Mouse (Mus musculus): ENCODE results near the gene Anapc2. TPM values are rescaled to one million over a fixed set of nuclear protein-coding genes. Genes with fewer than 3 reads are reported as not detected.
"Not testable (repeated sequence)": the region's sequence is repeated elsewhere in the genome, so short reads cannot be mapped to it uniquely, and the experiment has no call there.

The Anapc2 gene
- polyA plus RNA-seq, 1 experiment from 2014 or later = 99.7 TPM

DNA sequence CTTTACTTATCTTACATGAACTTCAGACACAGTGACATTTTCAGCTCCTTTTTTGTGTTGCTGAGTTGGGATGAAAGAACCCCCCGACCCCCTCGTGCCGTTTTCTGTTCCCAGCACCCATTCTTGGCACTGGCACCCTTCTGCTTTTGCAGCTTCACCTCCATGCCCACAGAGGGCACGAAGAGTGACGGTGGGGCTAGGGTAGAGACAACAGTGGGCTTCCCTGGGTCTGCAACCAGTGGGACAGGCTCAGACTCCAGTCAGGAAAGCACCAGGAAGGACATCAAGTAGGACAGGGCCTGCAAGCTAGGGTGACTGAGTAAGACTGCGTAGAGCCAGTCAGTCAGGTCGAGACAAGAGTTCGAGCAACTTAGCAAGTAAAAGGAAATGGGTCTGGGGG is 32.0 kb upstream of the Anapc2 start:
- in situ Hi-C loops (cut with MboI; ENCODE audit: low pct_unique_long_range_greater_than_20kb) = no loop called here
- no peak for TF ChIP-seq CTCF (IDR thresholded peaks at IDR 0.05)
- DNase-seq (ENCODE audit: low read depth, low spot score) (no peak), ATAC-seq (no peak)
- ChIA-PET CTCF (interaction anchor here (0.9 to 1.3 kb wide), 3 partner anchors 9 to 32 kb away, joined by 3 to 10 read pairs (median 4); partner anchors contain the start of genes Anapc2 and Ssna1), POLR2A (interaction anchor here (0.7 kb wide), 1 partner anchor 14 kb away, joined by 3 read pairs; no protein-coding TSS in a partner anchor)
- peaks cover 28% of the 10 kb centered on the region for H3K27me3 ChIP-seq

DNA sequence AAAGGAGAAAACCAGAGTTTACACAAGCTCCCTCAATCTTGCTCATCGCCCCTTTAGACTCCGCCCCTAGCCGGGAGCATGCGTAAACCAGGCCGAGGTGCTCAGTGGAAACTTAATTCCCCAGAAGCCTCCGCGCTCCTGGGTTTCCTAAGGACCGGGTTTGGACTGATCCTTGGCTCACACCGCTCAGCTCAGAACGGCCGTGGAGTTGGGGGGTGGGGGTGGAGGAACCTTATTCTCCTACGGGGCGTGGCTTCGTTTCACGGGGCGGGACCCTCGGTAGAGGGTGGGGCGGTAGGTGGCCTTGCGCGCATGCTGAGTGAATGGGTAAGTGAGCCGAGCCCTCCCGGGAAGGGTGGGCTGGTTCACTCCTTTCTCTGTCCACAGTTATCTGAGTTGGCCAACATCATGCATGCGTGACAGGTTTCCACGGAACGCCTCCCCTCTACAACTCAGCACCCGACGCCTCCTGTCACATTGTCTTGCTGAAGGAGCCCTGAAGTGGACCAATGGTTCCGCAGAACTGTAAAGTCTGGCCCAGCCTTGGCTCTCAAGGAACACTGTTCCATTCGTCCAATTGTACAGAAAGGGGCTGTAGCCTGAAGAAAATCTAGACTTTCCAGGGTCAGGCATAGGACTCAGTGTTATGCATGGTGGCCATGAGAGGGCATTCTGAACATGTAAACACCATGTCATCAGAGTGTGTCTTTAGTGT is 31.4 kb upstream of the Anapc2 start:
- ChIA-PET POLR2A (interaction anchor here (0.7 kb wide), 1 partner anchor 15 kb away, joined by 3 read pairs; no protein-coding TSS in a partner anchor), CTCF (interaction anchor here (0.9 to 1.3 kb wide), 3 partner anchors 8 to 31 kb away, joined by 3 to 10 read pairs (median 4); partner anchors contain the start of genes Anapc2 and Ssna1)
- no peak for TF ChIP-seq CTCF (IDR thresholded peaks at IDR 0.05)
- peaks cover 22% of the 10 kb centered on the region for H3K27me3 ChIP-seq
- DNase-seq (ENCODE audit: low read depth, low spot score) (no peak), ATAC-seq (no peak)
- in situ Hi-C loops (cut with MboI; ENCODE audit: low pct_unique_long_range_greater_than_20kb) = no loop called here

DNA sequence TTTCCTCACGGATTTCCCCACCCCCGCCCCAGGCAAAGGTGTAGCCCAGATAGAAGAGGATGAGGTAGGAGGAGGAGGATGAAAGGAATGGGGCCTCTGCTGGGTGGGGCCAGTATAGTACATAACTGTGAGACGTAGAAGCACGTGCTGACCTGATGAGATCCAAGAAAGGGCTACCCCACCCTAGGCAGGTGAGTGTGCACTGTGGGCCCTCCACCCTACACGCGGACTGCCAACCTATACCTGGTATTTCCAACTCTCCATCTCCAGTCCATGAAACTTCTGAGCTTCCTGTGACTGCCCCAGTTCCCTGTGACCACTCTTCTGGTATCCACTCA is 30.9 kb upstream of the Anapc2 start:
- CTCF ChIA-PET = no interaction called here
- in situ Hi-C loops (cut with MboI; ENCODE audit: low pct_unique_long_range_greater_than_20kb) = no loop called here
- peaks cover 18% of the 10 kb centered on the region for H3K27me3 ChIP-seq
- ATAC-seq = no peak
- POLR2A ChIA-PET = no interaction called here
- DNase-seq (ENCODE audit: low read depth, low spot score) = no peak
- no peak for TF ChIP-seq CTCF (IDR thresholded peaks at IDR 0.05)

DNA sequence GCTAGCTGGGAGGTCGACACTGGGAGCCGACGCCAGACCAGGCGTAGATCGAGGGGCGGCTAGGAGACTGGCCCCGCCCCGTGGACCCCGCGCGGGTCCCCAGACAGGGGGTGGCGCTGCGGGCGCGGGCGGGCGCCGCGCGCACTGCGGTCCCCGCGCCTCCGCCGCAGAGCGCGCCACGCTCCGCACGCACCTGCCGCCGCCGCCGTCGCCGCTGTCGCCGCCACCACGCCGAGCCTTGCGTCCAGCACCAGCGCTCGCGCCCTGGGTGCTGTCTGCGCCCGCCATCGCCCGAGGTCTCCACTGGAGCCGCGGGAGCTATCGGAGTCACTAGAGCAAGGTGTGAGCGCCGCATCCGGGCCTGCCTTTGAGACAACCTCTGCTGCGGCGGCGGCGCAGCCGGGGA is 30.2 kb upstream of the Anapc2 start, which contains the start of the genes Rnf208 and Cysrt1:
Gene Rnf208 (plus strand): TSS at position 155 of the 406 bp plus-strand sequence.
Gene Cysrt1 (minus strand): TSS at position 352 of the 406 bp plus-strand sequence.
- ChIA-PET POLR2A (no interaction called here), CTCF (no interaction called here)
- ATAC-seq (no peak), DNase-seq (ENCODE audit: low read depth, low spot score) (no peak)
- TF ChIP-seq CTCF (IDR thresholded peaks at IDR 0.05) = no peak
- peaks cover 18% of the 10 kb centered on the region for H3K27me3 ChIP-seq
- in situ Hi-C loops (cut with MboI; ENCODE audit: low pct_unique_long_range_greater_than_20kb) = no loop called here

DNA sequence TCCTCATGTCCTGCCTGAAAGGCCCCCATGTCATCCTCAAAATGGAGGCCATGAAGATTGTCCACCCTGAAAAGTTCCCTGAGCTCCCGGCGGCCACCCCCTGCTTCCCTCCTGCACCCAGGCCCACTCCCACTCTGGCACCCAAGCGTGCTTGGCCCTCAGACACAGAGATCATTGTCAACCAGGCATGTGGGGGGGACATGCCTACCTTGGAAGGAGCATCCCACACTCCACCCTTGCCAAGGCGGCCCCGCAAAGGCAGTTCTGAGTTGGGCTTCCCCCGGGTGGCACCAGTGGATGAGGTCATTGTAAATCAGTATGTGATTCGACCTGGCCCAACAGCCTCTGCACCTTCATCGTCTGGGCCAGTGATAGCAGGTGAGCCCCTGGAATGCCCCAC is 28.9 kb upstream of the Anapc2 start:
- ChIA-PET CTCF (interaction anchor here (5.8 kb wide), 1 partner anchor 14 kb away, joined by 29 read pairs; no protein-coding TSS in a partner anchor), POLR2A (no interaction called here)
- DNase-seq (ENCODE audit: low read depth, low spot score) = no peak
- no peak for ATAC-seq
- peaks cover 11% of the 10 kb centered on the region for H3K27me3 ChIP-seq
- TF ChIP-seq CTCF (IDR thresholded peaks at IDR 0.05) = no peak
- in situ Hi-C loops (cut with MboI; ENCODE audit: low pct_unique_long_range_greater_than_20kb) = no loop called here

DNA sequence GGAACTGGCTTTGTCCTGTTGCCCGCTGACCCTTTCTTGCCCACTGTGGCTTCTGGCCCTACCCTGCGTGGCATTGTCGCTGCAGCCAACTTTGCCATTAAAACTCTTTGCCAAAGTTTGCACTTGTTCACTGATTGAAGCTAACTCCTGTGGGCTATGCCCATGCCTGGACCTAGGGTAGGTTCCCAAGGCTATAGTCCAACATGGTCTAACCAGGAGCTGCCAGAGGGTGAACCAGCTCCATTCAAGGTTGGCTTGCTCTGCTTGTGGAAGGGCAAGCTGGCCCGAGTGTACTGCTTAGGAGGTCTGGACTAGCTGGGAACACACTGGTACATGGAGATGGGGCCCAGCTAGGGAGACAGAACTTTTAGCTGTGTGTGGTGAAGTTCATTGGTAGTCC is 28.1 kb upstream of the Anapc2 start:
- no peak for TF ChIP-seq CTCF (IDR thresholded peaks at IDR 0.05)
- CTCF ChIA-PET = interaction anchor here (1.0 to 5.8 kb wide), 2 partner anchors 15 to 23 kb away, joined by 3 to 29 read pairs; no protein-coding TSS in a partner anchor
- peaks cover 11% of the 10 kb centered on the region for H3K27me3 ChIP-seq
- no peak for ATAC-seq
- no peak for DNase-seq (ENCODE audit: low read depth, low spot score)
- in situ Hi-C loops (cut with MboI; ENCODE audit: low pct_unique_long_range_greater_than_20kb) = no loop called here
- POLR2A ChIA-PET = no interaction called here

DNA sequence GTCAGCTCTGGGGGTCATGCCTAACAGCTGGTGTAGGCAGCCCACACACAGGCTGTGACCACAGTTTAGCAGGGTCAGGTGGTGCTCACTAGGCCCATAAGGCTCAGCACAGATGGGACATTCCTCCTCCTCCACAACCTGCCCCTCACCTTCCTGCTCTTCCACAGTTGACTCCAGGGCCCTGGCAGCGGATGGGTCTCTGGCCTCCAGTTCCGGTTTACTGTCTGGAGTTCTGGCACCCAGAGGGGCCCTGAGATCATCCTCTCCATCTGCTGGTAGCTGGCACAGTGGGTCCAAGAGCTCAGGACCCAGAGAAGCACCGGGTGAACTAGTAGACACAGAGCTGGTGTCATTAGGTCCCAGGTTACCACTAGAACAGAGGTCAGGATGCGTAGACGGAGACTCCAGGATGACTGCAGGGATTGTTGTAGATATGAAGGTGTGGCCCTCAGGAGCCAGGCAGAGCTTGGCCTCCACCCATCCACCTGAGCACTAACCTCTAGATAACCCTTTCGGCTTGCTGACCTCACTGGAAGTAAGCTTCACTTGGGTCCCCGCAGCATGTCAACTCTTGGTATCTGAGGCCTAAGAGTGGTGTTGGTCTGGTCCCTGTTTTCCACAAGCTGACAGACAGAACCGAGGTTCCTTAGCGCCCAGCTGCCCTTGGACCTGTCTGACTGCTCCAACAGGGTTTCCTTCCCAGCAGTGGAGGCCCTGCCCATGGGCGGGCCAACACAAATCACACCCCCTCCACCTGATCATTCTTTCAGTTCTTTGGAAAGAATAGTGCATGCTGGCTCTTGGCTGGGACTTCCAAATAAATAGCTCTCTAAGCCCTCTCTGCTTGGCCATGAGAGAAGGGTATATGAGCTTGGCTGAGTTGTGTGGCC is 25.9 kb upstream of the Anapc2 start, which contains the start of gene AL732309.1:
Gene AL732309.1 (minus strand): TSS at position 681 of the 890 bp plus-strand sequence.
- ChIA-PET POLR2A (interaction anchor here (0.6 kb wide), 1 partner anchor 14 kb away, joined by 3 read pairs; no protein-coding TSS in a partner anchor), CTCF (interaction anchor here (1.1 to 5.8 kb wide), 3 partner anchors 12 to 33 kb away, joined by 4 to 29 read pairs (median 4); no protein-coding TSS in a partner anchor)

DNA sequence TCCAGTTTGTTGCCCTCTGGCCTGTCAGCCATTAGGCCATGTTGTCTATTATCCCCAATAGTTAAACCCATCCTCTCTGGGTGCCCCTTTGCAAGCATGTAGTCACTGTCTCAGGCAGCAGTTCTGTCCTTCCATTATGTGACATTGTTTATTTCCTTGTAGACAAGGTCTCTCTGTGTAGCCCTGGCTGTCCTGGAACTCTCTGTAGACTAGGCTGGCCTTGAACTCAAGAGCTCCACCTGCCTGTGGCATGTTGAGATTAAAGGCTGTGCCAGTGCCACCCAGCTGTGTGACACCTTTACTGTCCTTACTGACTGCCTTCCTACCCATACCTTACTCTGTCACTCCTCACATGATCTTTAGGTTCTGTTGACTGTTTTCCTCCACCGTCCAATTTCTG is 19.9 kb upstream of the Anapc2 start:
- ChIA-PET CTCF (interaction anchor here (7.1 kb wide), 1 partner anchor 24 kb away, joined by 34 read pairs; no protein-coding TSS in a partner anchor), POLR2A (interaction anchor here (1.6 kb wide), 1 partner anchor 16 kb away, joined by 3 read pairs; the partner anchor contains the start of gene Rnf224)
- ATAC-seq (no peak), DNase-seq (ENCODE audit: low read depth, low spot score) (no peak)
- TF ChIP-seq CTCF (IDR thresholded peaks at IDR 0.05) = no peak
- in situ Hi-C loops (cut with MboI; ENCODE audit: low pct_unique_long_range_greater_than_20kb) = no loop called here
- H3K27me3 ChIP-seq = no peaks in the 10 kb centered on the region

More for the DNA sequence above, 25.9 kb upstream of the Anapc2 start, which contains the start of gene AL732309.1:
- in situ Hi-C loops (cut with MboI; ENCODE audit: low pct_unique_long_range_greater_than_20kb) = no loop called here
- H3K27me3 ChIP-seq = peaks cover 7% of the 10 kb centered on the region
- no peak for ATAC-seq
- TF ChIP-seq CTCF (IDR thresholded peaks at IDR 0.05) = no peak
- DNase-seq (ENCODE audit: low read depth, low spot score) = no peak

DNA sequence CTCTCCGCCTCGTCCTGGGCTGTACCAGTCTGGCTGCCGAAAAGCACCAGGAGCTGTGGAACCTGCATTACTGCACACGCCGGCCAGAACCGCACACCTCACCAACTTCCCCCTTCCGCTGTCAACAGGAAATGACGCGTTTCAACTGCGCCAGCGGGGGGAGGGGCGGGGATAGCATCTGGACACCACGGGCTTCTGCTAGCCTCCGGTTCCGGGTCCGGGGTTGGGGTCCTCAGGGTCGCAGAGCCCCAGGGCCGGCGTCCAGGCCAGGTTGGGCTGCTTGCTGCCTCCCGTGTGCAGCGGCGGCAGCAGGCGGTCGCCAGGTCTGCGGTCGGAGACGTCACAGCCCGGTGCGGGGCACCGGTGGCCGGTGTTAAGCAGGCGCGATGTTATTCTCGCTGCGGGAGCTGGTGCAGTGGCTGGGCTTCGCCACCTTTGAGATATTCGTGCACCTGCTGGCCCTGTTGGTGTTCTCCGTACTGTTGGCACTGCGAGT is 16.9 kb upstream of the Anapc2 start, which contains the start of gene Tmem203:
Gene Tmem203 (plus strand): TSS at position 156 of the 496 bp plus-strand sequence.
- ATAC-seq (peak; percentile 72), DNase-seq (ENCODE audit: low read depth, low spot score) (no peak)
- in situ Hi-C loops (cut with MboI; ENCODE audit: low pct_unique_long_range_greater_than_20kb) = no loop called here
- ChIA-PET CTCF (interaction anchor here (1.0 to 7.1 kb wide), 4 partner anchors 12 to 27 kb away, joined by 3 to 34 read pairs (median 4); partner anchors contain the start of genes Anapc2 and Ssna1), POLR2A (interaction anchor here (1.9 to 4.5 kb wide), 3 partner anchors 10 to 15 kb away, joined by 8 to 20 read pairs (median 8); partner anchors contain the start of genes Anapc2 and Ssna1)
- H3K27me3 ChIP-seq = no peaks in the 10 kb centered on the region
- no peak for TF ChIP-seq CTCF (IDR thresholded peaks at IDR 0.05)

DNA sequence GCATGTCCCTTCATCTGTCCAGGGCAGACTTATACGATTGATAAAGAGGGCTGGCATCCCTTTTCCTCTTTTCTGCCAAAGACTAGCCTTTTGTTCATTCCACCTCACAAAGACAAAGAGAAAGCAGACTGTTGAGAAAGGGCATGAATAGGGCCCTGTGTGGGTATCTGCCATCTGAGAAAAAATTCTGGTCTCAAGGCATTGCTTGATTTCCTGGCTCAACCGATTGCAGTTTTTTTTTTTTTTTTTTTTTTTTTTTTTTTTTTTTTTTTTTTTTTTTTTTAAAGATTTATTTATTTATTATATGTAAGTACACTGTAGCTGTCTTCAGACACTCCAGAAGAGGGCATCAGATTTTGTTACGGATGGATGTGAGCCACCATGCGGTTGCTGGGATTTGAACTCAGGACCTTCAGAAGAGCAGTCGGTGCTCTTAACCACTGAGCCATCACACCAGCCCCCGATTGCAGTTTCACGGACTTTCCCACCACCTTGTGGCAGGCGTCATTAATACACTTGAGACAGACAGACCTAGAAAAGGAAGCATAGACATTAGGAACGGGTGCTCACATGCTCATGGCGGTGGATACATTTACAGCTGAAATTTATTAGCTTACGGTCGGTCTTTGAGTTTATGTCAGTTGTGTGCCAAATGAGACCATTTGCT is 15.7 kb upstream of the Anapc2 start:
- DNase-seq (ENCODE audit: low read depth, low spot score); ATAC-seq; H3K27me3 ChIP-seq; in situ Hi-C loops (cut with MboI; ENCODE audit: low pct_unique_long_range_greater_than_20kb): not testable (repeated sequence)
- ChIA-PET CTCF (interaction anchor here (1.0 to 7.1 kb wide), 4 partner anchors 11 to 28 kb away, joined by 3 to 34 read pairs (median 4); partner anchors contain the start of genes Anapc2 and Ssna1), POLR2A (interaction anchor here (1.2 to 4.5 kb wide), 5 partner anchors 8 to 156 kb away, joined by 3 to 20 read pairs (median 8); partner anchors contain the start of genes Anapc2 and Ssna1)

DNA sequence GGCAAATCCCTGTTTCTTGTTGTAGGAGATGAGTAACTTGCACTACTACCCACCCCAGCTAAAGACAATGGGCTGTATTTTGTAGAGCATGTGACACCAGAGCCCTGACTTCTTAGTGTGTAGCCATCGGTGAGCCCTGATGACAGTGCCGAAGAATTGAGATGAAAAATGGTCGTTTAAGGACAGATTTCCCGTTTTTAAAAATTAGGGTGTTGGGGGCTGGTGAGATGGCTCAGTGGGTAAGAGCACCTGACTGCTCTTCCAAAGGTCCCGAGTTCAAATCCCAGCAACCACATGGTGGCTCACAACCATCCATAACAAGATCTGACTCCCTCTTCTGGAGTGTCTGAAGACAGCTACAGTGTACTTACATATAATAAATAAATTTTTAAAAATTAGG is 15.0 kb upstream of the Anapc2 start:
- ChIA-PET POLR2A (interaction anchor here (1.2 to 4.5 kb wide), 3 partner anchors 10 to 31 kb away, joined by 3 to 20 read pairs (median 8); partner anchors contain the start of genes Anapc2 and Ssna1), CTCF (interaction anchor here (7.1 kb wide), 1 partner anchor 29 kb away, joined by 34 read pairs; no protein-coding TSS in a partner anchor)
- in situ Hi-C loops (cut with MboI; ENCODE audit: low pct_unique_long_range_greater_than_20kb); H3K27me3 ChIP-seq; DNase-seq (ENCODE audit: low read depth, low spot score); ATAC-seq: not testable (repeated sequence)

All from Patski (cell line).